Mouse (Mus musculus) C2C12 (cell line): ENCODE data around the gene Greb1. TPM values are rescaled to one million over a fixed set of nuclear protein-coding genes. Genes with fewer than 3 reads are reported as not detected.

Source experiments
- H3K27me3 ChIP-seq: one replicate; pipeline ENCODE4 v1.6.1; 2011; ENCODE audit not compliant: control insufficient read depth, insufficient read depth, insufficient read length
- H3K36me3 ChIP-seq: one replicate; pipeline ENCODE4 v1.6.1; 2011; ENCODE audit not compliant: control insufficient read depth, insufficient read depth
- H3K4me3 ChIP-seq: one replicate; pipeline ENCODE4 v1.5.1; 2011; ENCODE audit warnings: mild to moderate bottlenecking, control low read depth; ENCODE audit not compliant: poor library complexity, insufficient read depth, severe bottlenecking
- H3K79me2 ChIP-seq: one replicate; pipeline ENCODE4 v1.6.1; 2011; ENCODE audit not compliant: control insufficient read depth, insufficient read depth
- H3K79me3 ChIP-seq: one replicate; pipeline ENCODE4 v1.6.1; 2011; ENCODE audit warnings: low read depth, control low read depth
- H3ac ChIP-seq: one replicate; pipeline ENCODE3; 2011; ENCODE audit warnings: low read depth; ENCODE audit not compliant: control insufficient read depth, insufficient read length
- CEBPB ChIP-seq: IDR thresholded peaks from one replicate; pipeline ENCODE4 v1.6.1; 2011; ENCODE audit warnings: low read depth, mild to moderate bottlenecking, control low read depth, moderate library complexity
- CTCF ChIP-seq: IDR thresholded peaks from one replicate; pipeline ENCODE4 v1.5.1; 2011; ENCODE audit not compliant: control insufficient read depth, insufficient read depth, insufficient read length
- FOSL1 ChIP-seq: IDR thresholded peaks from one replicate; pipeline ENCODE4 v1.8.0; 2011; ENCODE audit warnings: mild to moderate bottlenecking, low read length; ENCODE audit not compliant: poor library complexity, insufficient read depth, severe bottlenecking
- MAX ChIP-seq: IDR thresholded peaks from one replicate; pipeline ENCODE4 v1.6.1; 2011; ENCODE audit warnings: mild to moderate bottlenecking, control low read depth
- MYOD1 ChIP-seq: IDR thresholded peaks from one replicate; pipeline ENCODE4 v1.6.1; 2011; ENCODE audit warnings: low read depth; ENCODE audit not compliant: control insufficient read depth, insufficient read length
- MYOG ChIP-seq: IDR thresholded peaks from one replicate; pipeline ENCODE4 v1.6.1; 2011; ENCODE audit not compliant: control insufficient read depth, insufficient read length; ENCODE audit errors: extremely low read depth
- USF1 ChIP-seq: IDR thresholded peaks from one replicate; pipeline ENCODE4 v1.6.1; 2011; ENCODE audit warnings: low read depth, mild to moderate bottlenecking, control low read depth, moderate library complexity
- polyA plus RNA-seq: library from polyadenylated mRNA; unstranded; fragments of >200 nt; fragmentation: generic; extraction: Trizol; gene quantifications from one replicate; pipeline ENCODE4 v1.2.1, GENCODE M21; 2012; ENCODE audit warnings: missing spikeins

Gene Greb1
- polyA plus RNA-seq, 1 experiment, result 0.04 TPM

- no peaks in the 10 kb centered on the region for H3K36me3 ChIP-seq
- H3K27me3 ChIP-seq, result peaks cover 5% of the 10 kb centered on the region
- TF ChIP-seq MAX, result peak; percentile 18
- no peak for TF ChIP-seq CEBPB
- H3K79me2 ChIP-seq, result no peaks in the 10 kb centered on the region
- H3ac ChIP-seq, result no peak overlapping the region
- no peaks in the 10 kb centered on the region for H3K79me3 ChIP-seq
- no peak overlapping the region for H3K4me3 ChIP-seq
These were observed 21.5 kb downstream of the Greb1 start for GRCm38 (mm10) chr12:16779165-16779564.

- H3K27me3 ChIP-seq, result peaks cover 5% of the 10 kb centered on the region
- TF ChIP-seq MYOD1, result no peak
- peak; percentile 70 for TF ChIP-seq CEBPB
- no peak overlapping the region for H3ac ChIP-seq
- H3K4me3 ChIP-seq, result no peak overlapping the region
- no peaks in the 10 kb centered on the region for H3K36me3 ChIP-seq
- H3K79me3 ChIP-seq, result no peaks in the 10 kb centered on the region
- H3K79me2 ChIP-seq, result no peaks in the 10 kb centered on the region
These were observed 22.2 kb downstream of the Greb1 start for GRCm38 (mm10) chr12:16778523-16778922.

- no peak for TF ChIP-seq FOSL1
- TF ChIP-seq USF1, result no peak
- no peak for TF ChIP-seq MYOG
- no peak for TF ChIP-seq CTCF
- TF ChIP-seq CEBPB, result no peak
- no peak for TF ChIP-seq MAX
- no peak for TF ChIP-seq MYOD1
- H3K36me3 ChIP-seq, result no peaks in the 10 kb centered on the region
These were observed 25.3 kb downstream of the Greb1 start for GRCm38 (mm10) chr12:16775351-16775750.

GRCm38 (mm10) chr12:16774605-16775004 lies 26.1 kb downstream of the Greb1 start:
- Histone ChIP-seq H3K79me3 (no peaks in the 10 kb centered on the region), H3K27me3 (peaks cover 28% of the 10 kb centered on the region), H3ac (no peak overlapping the region), H3K4me3 (no peak overlapping the region), H3K79me2 (no peaks in the 10 kb centered on the region), H3K36me3 (no peaks in the 10 kb centered on the region)
- TF ChIP-seq FOSL1, result no peak
- no peak for TF ChIP-seq USF1
- TF ChIP-seq MAX, result no peak
- TF ChIP-seq MYOD1, result no peak
- no peak for TF ChIP-seq MYOG
- no peak for TF ChIP-seq CEBPB
- TF ChIP-seq CTCF, result no peak

More at GRCm38 (mm10) chr12:16775351-16775750, 25.3 kb downstream of the Greb1 start:
- Histone ChIP-seq H3K79me2 (no peaks in the 10 kb centered on the region), H3K4me3 (no peak overlapping the region), H3ac (no peak overlapping the region), H3K79me3 (no peaks in the 10 kb centered on the region), H3K27me3 (peaks cover 25% of the 10 kb centered on the region)

- TF ChIP-seq MAX (no peak), MYOG (no peak), CEBPB (no peak), FOSL1 (no peak), MYOD1 (no peak), CTCF (no peak), USF1 (no peak)
These were observed 31.0 kb downstream of the Greb1 start for GRCm38 (mm10) chr12:16769601-16770165.

GRCm38 (mm10) chr12:16768711-16769110 lies 32.0 kb downstream of the Greb1 start:
- Histone ChIP-seq H3ac (no peak overlapping the region), H3K79me3 (no peaks in the 10 kb centered on the region), H3K4me3 (no peak overlapping the region), H3K27me3 (peaks cover 41% of the 10 kb centered on the region), H3K79me2 (no peaks in the 10 kb centered on the region), H3K36me3 (no peaks in the 10 kb centered on the region)
- no peak for TF ChIP-seq MAX
- no peak for TF ChIP-seq FOSL1
- no peak for TF ChIP-seq CEBPB
- TF ChIP-seq MYOG, result no peak
- no peak for TF ChIP-seq USF1
- TF ChIP-seq CTCF, result no peak
- TF ChIP-seq MYOD1, result no peak

More at GRCm38 (mm10) chr12:16769601-16770165, 31.0 kb downstream of the Greb1 start:
- Histone ChIP-seq H3K79me2 (no peaks in the 10 kb centered on the region), H3ac (no peak overlapping the region), H3K4me3 (no peak overlapping the region), H3K36me3 (no peaks in the 10 kb centered on the region), H3K79me3 (no peaks in the 10 kb centered on the region), H3K27me3 (peaks cover 33% of the 10 kb centered on the region)
